Mouse (Mus musculus): ENCODE data around the gene Dnajc6. TPM values are rescaled to one million over a fixed set of nuclear protein-coding genes. Genes with fewer than 3 reads are reported as not detected.

Dnajc6 gene
- polyA plus RNA-seq, 1 experiment, result not detected

DNA sequence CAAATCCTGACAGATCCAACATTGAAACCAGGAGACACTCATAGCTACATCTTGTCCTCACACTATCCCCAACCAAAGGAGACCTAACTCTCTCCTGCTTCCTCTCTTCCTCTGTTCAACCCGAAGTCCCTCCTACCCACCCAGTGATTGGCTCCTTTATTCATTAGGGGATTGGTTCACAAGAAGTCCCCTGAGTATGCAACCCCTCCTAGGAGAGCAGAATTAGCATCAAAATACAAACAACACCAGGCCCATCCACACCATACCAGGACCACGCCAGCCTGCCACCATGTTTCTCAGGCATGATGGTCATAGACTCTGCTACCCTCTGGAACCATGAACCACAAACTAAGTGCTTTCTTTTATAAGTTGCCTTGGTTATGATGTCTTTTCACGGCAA lies 96.0 kb downstream of the Dnajc6 start:
- no peaks in the 10 kb centered on the region for H3K36me3 ChIP-seq (ENCODE audit: control insufficient read depth)
- no peak overlapping the region for H3K4me3 ChIP-seq (replicated peaks)
- no peaks in the 10 kb centered on the region for H3K4me1 ChIP-seq (ENCODE audit: control insufficient read depth)
- no peaks in the 10 kb centered on the region for H3K27me3 ChIP-seq (ENCODE audit: control insufficient read depth)
- 0 out of 2 replicates have a peak, but pooled peaks cover 2% of the 10 kb centered on the region for H3K9me3 ChIP-seq (ENCODE audit: control insufficient read depth, low read length)
- TF ChIP-seq TAL1 (IDR thresholded peaks at IDR 0.05; ENCODE audit: low read length) (no peak), GATA1 (IDR thresholded peaks at IDR 0.05; ENCODE audit: low read length) (no peak)

- H3K4me3 ChIP-seq (replicated peaks), result no peak overlapping the region
- H3K36me3 ChIP-seq (ENCODE audit: control insufficient read depth), result no peaks in the 10 kb centered on the region
- no peaks in the 10 kb centered on the region for H3K27me3 ChIP-seq (ENCODE audit: control insufficient read depth)
- no peaks in the 10 kb centered on the region for H3K9me3 ChIP-seq (ENCODE audit: control insufficient read depth, low read length)
- TF ChIP-seq GATA1 (IDR thresholded peaks at IDR 0.05; ENCODE audit: low read length), result no peak
- no peak for TF ChIP-seq TAL1 (IDR thresholded peaks at IDR 0.05; ENCODE audit: low read length)
- H3K4me1 ChIP-seq (ENCODE audit: control insufficient read depth), result no peaks in the 10 kb centered on the region
Measured at GRCm38 (mm10) chr4:101601758-101602157, 105.3 kb downstream of the Dnajc6 start.

GRCm38 (mm10) chr4:101603635-101604034 lies 107.2 kb downstream of the Dnajc6 start:
- no peaks in the 10 kb centered on the region for H3K4me1 ChIP-seq (ENCODE audit: control insufficient read depth)
- H3K27me3 ChIP-seq (ENCODE audit: control insufficient read depth), result no peaks in the 10 kb centered on the region
- no peak for TF ChIP-seq TAL1 (IDR thresholded peaks at IDR 0.05; ENCODE audit: low read length)
- TF ChIP-seq GATA1 (IDR thresholded peaks at IDR 0.05; ENCODE audit: low read length), result no peak

GRCm38 (mm10) chr4:101616520-101616919 lies 120.1 kb downstream of the Dnajc6 start:
- Histone ChIP-seq H3K36me3 (ENCODE audit: control insufficient read depth) (no peaks in the 10 kb centered on the region), H3K27me3 (ENCODE audit: control insufficient read depth) (no peaks in the 10 kb centered on the region), H3K4me1 (ENCODE audit: control insufficient read depth) (no peaks in the 10 kb centered on the region), H3K9me3 (ENCODE audit: control insufficient read depth, low read length) (no peaks in the 10 kb centered on the region), H3K4me3 (replicated peaks) (no peak overlapping the region)
- TF ChIP-seq TAL1 (IDR thresholded peaks at IDR 0.05; ENCODE audit: low read length), result no peak
- TF ChIP-seq GATA1 (IDR thresholded peaks at IDR 0.05; ENCODE audit: low read length), result no peak

More at GRCm38 (mm10) chr4:101603635-101604034, 107.2 kb downstream of the Dnajc6 start:
- Histone ChIP-seq H3K4me3 (replicated peaks) (no peak overlapping the region), H3K36me3 (ENCODE audit: control insufficient read depth) (no peaks in the 10 kb centered on the region), H3K9me3 (ENCODE audit: control insufficient read depth, low read length) (no peaks in the 10 kb centered on the region)

GRCm38 (mm10) chr4:101617742-101618141 lies 121.3 kb downstream of the Dnajc6 start:
- Histone ChIP-seq H3K4me1 (ENCODE audit: control insufficient read depth) (no peaks in the 10 kb centered on the region), H3K27me3 (ENCODE audit: control insufficient read depth) (no peaks in the 10 kb centered on the region), H3K9me3 (ENCODE audit: control insufficient read depth, low read length) (no peaks in the 10 kb centered on the region), H3K4me3 (replicated peaks) (no peak overlapping the region), H3K36me3 (ENCODE audit: control insufficient read depth) (no peaks in the 10 kb centered on the region)
- TF ChIP-seq TAL1 (IDR thresholded peaks at IDR 0.05; ENCODE audit: low read length) (no peak), GATA1 (IDR thresholded peaks at IDR 0.05; ENCODE audit: low read length) (no peak)

DNA sequence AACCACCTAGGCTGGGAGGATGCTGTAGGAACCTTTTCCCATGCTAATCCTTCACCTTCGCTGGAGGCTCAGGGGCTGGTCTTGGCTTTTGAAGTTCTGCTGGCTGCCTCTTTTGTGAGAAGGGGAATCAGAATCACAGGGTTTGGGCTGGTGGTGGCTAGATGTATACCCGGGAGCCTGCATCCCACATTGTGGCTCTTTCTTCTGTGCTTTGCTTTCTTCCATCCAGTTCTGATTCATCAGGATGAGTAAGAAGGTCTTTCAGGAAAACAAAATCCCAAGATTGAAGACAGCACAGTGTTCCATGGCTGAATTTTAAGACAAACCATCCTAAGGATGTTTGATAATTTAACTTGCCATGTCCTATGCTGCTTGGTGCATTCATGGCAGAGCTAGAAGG lies 123.8 kb downstream of the Dnajc6 start:
- Histone ChIP-seq H3K4me3 (replicated peaks) (no peak overlapping the region), H3K9me3 (ENCODE audit: control insufficient read depth, low read length) (no peaks in the 10 kb centered on the region), H3K36me3 (ENCODE audit: control insufficient read depth) (no peaks in the 10 kb centered on the region), H3K27me3 (ENCODE audit: control insufficient read depth) (no peaks in the 10 kb centered on the region), H3K4me1 (ENCODE audit: control insufficient read depth) (no peaks in the 10 kb centered on the region)
- TF ChIP-seq GATA1 (IDR thresholded peaks at IDR 0.05; ENCODE audit: low read length) (no peak), TAL1 (IDR thresholded peaks at IDR 0.05; ENCODE audit: low read length) (no peak)

DNA sequence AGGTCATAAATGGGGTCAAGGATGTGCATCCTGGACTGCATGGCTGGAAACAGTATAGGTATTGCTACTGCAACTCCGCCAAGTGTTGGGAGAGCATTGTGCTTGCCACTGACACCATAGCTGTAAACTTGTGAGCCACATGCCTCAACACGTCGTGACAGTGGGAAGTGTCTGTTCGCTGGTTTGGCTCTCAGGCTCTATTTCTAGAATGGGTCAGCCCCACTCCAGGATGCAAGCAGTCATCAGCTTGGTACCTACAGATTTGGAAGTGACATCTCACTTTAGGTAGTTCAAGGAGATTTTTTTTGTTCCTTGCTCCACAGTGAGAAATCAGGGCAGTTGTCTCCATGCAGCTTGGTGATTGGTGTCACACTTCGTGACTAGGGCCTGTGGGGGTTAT lies 124.8 kb downstream of the Dnajc6 start:
- H3K4me1 ChIP-seq (ENCODE audit: control insufficient read depth), result no peaks in the 10 kb centered on the region
- H3K9me3 ChIP-seq (ENCODE audit: control insufficient read depth, low read length), result no peaks in the 10 kb centered on the region
- H3K4me3 ChIP-seq (replicated peaks), result no peak overlapping the region
- no peaks in the 10 kb centered on the region for H3K36me3 ChIP-seq (ENCODE audit: control insufficient read depth)
- H3K27me3 ChIP-seq (ENCODE audit: control insufficient read depth), result no peaks in the 10 kb centered on the region
- TF ChIP-seq TAL1 (IDR thresholded peaks at IDR 0.05; ENCODE audit: low read length) (no peak), GATA1 (IDR thresholded peaks at IDR 0.05; ENCODE audit: low read length) (no peak)

DNA sequence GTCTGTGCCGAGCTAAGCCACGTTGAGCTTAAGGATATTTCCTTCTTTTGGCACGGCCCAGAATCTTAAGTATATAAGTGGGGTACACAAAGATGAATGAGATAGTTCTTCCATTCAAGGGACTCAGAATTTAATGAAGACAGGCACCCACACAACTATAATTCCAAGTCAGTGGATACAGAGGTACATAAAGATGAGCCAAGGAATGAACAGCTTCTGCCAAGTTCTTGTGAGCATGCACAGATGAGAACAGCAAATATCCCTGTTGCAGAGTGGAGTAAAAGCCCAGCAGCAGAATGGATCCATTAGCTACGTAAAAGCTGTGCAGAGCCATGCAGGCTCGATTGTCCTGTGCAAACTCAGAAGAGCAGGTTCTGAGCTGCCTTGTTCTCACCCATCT lies 128.8 kb downstream of the Dnajc6 start:
- TF ChIP-seq GATA1 (IDR thresholded peaks at IDR 0.05; ENCODE audit: low read length), result no peak
- Histone ChIP-seq H3K27me3 (ENCODE audit: control insufficient read depth) (no peaks in the 10 kb centered on the region), H3K9me3 (ENCODE audit: control insufficient read depth, low read length) (no peaks in the 10 kb centered on the region), H3K4me3 (replicated peaks) (no peak overlapping the region), H3K4me1 (ENCODE audit: control insufficient read depth) (no peaks in the 10 kb centered on the region), H3K36me3 (ENCODE audit: control insufficient read depth) (no peaks in the 10 kb centered on the region)

GRCm38 (mm10) chr4:101635596-101635995 lies 139.1 kb downstream of the Dnajc6 start:
- no peak for TF ChIP-seq TAL1 (IDR thresholded peaks at IDR 0.05; ENCODE audit: low read length)
- TF ChIP-seq GATA1 (IDR thresholded peaks at IDR 0.05; ENCODE audit: low read length), result no peak
- Histone ChIP-seq H3K36me3 (ENCODE audit: control insufficient read depth) (no peaks in the 10 kb centered on the region), H3K4me1 (ENCODE audit: control insufficient read depth) (no peaks in the 10 kb centered on the region), H3K9me3 (ENCODE audit: control insufficient read depth, low read length) (no peaks in the 10 kb centered on the region), H3K4me3 (replicated peaks) (no peak overlapping the region), H3K27me3 (ENCODE audit: control insufficient read depth) (no peaks in the 10 kb centered on the region)

- no peaks in the 10 kb centered on the region for H3K27me3 ChIP-seq (ENCODE audit: control insufficient read depth)
- no peaks in the 10 kb centered on the region for H3K4me1 ChIP-seq (ENCODE audit: control insufficient read depth)
- no peaks in the 10 kb centered on the region for H3K9me3 ChIP-seq (ENCODE audit: control insufficient read depth, low read length)
- no peak overlapping the region for H3K4me3 ChIP-seq (replicated peaks)
- H3K36me3 ChIP-seq (ENCODE audit: control insufficient read depth), result no peaks in the 10 kb centered on the region
- no peak for TF ChIP-seq GATA1 (IDR thresholded peaks at IDR 0.05; ENCODE audit: low read length)
- TF ChIP-seq TAL1 (IDR thresholded peaks at IDR 0.05; ENCODE audit: low read length), result no peak
Measured at GRCm38 (mm10) chr4:101637472-101637871, 141.0 kb downstream of the Dnajc6 start.
